Mouse (Mus musculus): ENCODE results near the gene Ipo8. TPM values are rescaled to one million over a fixed set of nuclear protein-coding genes. Genes with fewer than 3 reads are reported as not detected.

Ipo8 gene
- polyA plus RNA-seq, 1 experiment from 2014 or later = 34.4 TPM

- no peak overlapping the region for H3K4me3 ChIP-seq
- 0 out of 2 replicates have a peak, but pooled peaks cover 4% of the 10 kb centered on the region for H3K4me1 ChIP-seq
- WGBS = 90% methylated on average over 8 of the region's 8 CpGs
- no peak for DNase-seq (ENCODE audit: extremely low spot score, low spot score)
- H3K27ac ChIP-seq = no peak overlapping the region
- H3K27me3 ChIP-seq (ENCODE audit: poor library complexity, severe bottlenecking) = no peaks in the 10 kb centered on the region
- no peaks in the 10 kb centered on the region for H3K9me3 ChIP-seq
- no peaks in the 10 kb centered on the region for H3K36me3 ChIP-seq (replicated peaks)
These were observed 90.6 kb downstream of the Ipo8 start for GRCm38 (mm10) chr6:148740521-148741226.

GRCm38 (mm10) chr6:148736390-148736789, 94.9 kb downstream of the Ipo8 start:
- 84% methylated on average over 1 of the region's 1 CpGs for WGBS
- H3K36me3 ChIP-seq (replicated peaks) = no peaks in the 10 kb centered on the region

GRCm38 (mm10) chr6:148734012-148734411, 97.3 kb downstream of the Ipo8 start:
- H3K9me3 ChIP-seq = no peaks in the 10 kb centered on the region
- no peak overlapping the region for H3K4me3 ChIP-seq
- no peaks in the 10 kb centered on the region for H3K27me3 ChIP-seq (ENCODE audit: poor library complexity, severe bottlenecking)
- no peak overlapping the region for H3K27ac ChIP-seq
- no peak for DNase-seq (ENCODE audit: extremely low spot score, low spot score)
- WGBS = 93% methylated on average over 20 of the region's 20 CpGs
- no peaks in the 10 kb centered on the region for H3K36me3 ChIP-seq (replicated peaks)
- no peaks in the 10 kb centered on the region for H3K4me1 ChIP-seq

More at GRCm38 (mm10) chr6:148736390-148736789, 94.9 kb downstream of the Ipo8 start:
- H3K9me3 ChIP-seq = no peaks in the 10 kb centered on the region
- H3K27me3 ChIP-seq (ENCODE audit: poor library complexity, severe bottlenecking) = no peaks in the 10 kb centered on the region
- H3K4me1 ChIP-seq = 0 out of 2 replicates have a peak, but pooled peaks cover 4% of the 10 kb centered on the region
- H3K4me3 ChIP-seq = no peak overlapping the region
- no peak overlapping the region for H3K27ac ChIP-seq
- DNase-seq (ENCODE audit: extremely low spot score, low spot score) = no peak

- 81% methylated on average over 1 of the region's 1 CpGs for WGBS
- Histone ChIP-seq H3K4me3 (no peak overlapping the region), H3K27ac (no peak overlapping the region), H3K4me1 (no peaks in the 10 kb centered on the region), H3K9me3 (no peaks in the 10 kb centered on the region), H3K36me3 (replicated peaks) (no peaks in the 10 kb centered on the region), H3K27me3 (ENCODE audit: poor library complexity, severe bottlenecking) (no peaks in the 10 kb centered on the region)
- DNase-seq (ENCODE audit: extremely low spot score, low spot score) = no peak
These were observed 98.3 kb downstream of the Ipo8 start for GRCm38 (mm10) chr6:148732920-148733319.

GRCm38 (mm10) chr6:148728571-148728970, 102.7 kb downstream of the Ipo8 start:
- WGBS = 73% methylated on average over 3 of the region's 3 CpGs
- Histone ChIP-seq H3K36me3 (replicated peaks) (no peaks in the 10 kb centered on the region), H3K27ac (no peak overlapping the region), H3K27me3 (ENCODE audit: poor library complexity, severe bottlenecking) (no peaks in the 10 kb centered on the region), H3K4me1 (0 out of 2 replicates have a peak, but pooled peaks cover 4% of the 10 kb centered on the region), H3K4me3 (no peak overlapping the region), H3K9me3 (no peaks in the 10 kb centered on the region)
- no peak for DNase-seq (ENCODE audit: extremely low spot score, low spot score)

GRCm38 (mm10) chr6:148727871-148728524, 103.3 kb downstream of the Ipo8 start:
- WGBS = 77% methylated on average over 6 of the region's 6 CpGs
- no peaks in the 10 kb centered on the region for H3K9me3 ChIP-seq
- H3K4me3 ChIP-seq = no peak overlapping the region
- H3K27me3 ChIP-seq (ENCODE audit: poor library complexity, severe bottlenecking) = no peaks in the 10 kb centered on the region
- DNase-seq (ENCODE audit: extremely low spot score, low spot score) = no peak
- 0 out of 2 replicates have a peak, but pooled peaks cover 4% of the 10 kb centered on the region for H3K4me1 ChIP-seq
- no peak overlapping the region for H3K27ac ChIP-seq
- no peaks in the 10 kb centered on the region for H3K36me3 ChIP-seq (replicated peaks)

GRCm38 (mm10) chr6:148724453-148724852, 106.8 kb downstream of the Ipo8 start:
- WGBS = 76% methylated on average over 3 of the region's 3 CpGs
- H3K4me3 ChIP-seq = no peak overlapping the region
- H3K9me3 ChIP-seq = no peaks in the 10 kb centered on the region
- no peak for DNase-seq (ENCODE audit: extremely low spot score, low spot score)
- no peak overlapping the region for H3K27ac ChIP-seq
- no peaks in the 10 kb centered on the region for H3K27me3 ChIP-seq (ENCODE audit: poor library complexity, severe bottlenecking)
- no peaks in the 10 kb centered on the region for H3K36me3 ChIP-seq (replicated peaks)
- 0 out of 2 replicates have a peak, but pooled peaks cover 4% of the 10 kb centered on the region for H3K4me1 ChIP-seq

Other genes with a start within 250 kb of the Ipo8 start
- 18.9 and 21.3 TPM in 2 replicates for gene Caprin2, start 64.8 kb upstream of the Ipo8 start, polyA plus RNA-seq (2016; fragmentation: Nextera tagmentation; extraction: Ambion mirVana)
- 333 and 368 TPM in 2 replicates for gene Sinhcaf, start 115.0 kb upstream of the Ipo8 start, polyA plus RNA-seq (2016; fragmentation: Nextera tagmentation; extraction: Ambion mirVana)